Mouse (Mus musculus) heart, adult 11 months (tissue): ENCODE measurements around the gene Fgfr2.

ENCODE experiments used
- DNase-seq: peaks from one replicate; pipeline ENCODE4 v3.0.0; 2022

Fgfr2 gene

DNA sequence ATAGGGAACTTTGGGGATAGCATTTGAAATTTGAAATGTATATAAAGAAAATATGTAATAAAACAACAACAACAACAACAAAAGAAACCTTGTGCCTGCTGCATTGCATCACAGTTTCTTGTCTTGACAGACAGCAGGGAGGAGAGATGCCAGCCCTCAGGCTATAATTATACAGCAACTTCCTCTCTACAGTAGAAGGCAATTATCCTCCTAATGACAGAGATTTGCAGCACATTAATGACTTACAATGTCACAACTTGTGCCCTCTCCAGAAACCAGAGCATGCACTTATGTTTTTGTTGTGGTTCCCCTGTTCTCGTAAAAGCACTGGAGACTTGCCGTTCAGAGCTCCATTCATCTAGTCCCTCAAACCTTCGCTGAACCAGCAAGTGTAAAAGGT is 1012.8 kb downstream of the Fgfr2 start:
- no peak for DNase-seq

DNA sequence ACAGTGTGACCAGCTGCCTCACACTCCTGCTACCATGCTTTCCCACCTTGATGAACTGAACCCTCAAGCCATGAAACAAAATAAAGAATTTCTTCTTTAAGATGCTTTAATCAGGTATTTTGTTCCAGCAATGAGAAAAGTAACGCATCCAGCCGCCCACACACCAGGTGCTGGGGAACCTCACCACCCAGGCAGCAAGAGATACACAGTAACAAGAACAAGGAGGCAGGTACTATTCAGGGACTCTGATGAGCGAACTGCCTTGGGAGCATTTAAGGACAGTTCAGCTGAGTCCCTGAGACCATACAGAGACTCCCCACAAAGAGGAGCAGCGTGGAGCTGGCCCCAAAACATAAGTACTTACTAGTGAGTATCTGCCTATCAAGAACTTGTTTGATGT is 1016.3 kb downstream of the Fgfr2 start:
- peak; percentile 59 for DNase-seq

DNA sequence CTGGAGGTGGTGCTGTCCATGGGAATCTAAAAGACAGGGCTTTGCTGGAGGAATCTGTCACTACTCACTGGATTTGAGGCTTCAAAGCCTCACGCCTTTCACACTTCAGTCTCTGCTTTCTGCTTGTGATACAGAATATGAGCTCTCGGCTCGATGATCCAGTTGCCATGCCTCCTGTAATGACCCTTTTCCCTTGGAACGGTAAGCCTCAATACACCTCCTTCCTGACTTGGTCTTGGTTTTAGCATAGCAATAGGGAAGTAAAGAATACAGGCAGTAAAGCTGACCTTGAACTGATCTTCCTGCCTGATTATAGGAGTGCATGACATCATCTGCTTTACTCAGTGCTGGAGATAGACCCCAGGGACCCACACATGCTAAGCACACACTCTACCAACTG is 1017.8 kb downstream of the Fgfr2 start:
- peak; percentile 50 for DNase-seq

DNA sequence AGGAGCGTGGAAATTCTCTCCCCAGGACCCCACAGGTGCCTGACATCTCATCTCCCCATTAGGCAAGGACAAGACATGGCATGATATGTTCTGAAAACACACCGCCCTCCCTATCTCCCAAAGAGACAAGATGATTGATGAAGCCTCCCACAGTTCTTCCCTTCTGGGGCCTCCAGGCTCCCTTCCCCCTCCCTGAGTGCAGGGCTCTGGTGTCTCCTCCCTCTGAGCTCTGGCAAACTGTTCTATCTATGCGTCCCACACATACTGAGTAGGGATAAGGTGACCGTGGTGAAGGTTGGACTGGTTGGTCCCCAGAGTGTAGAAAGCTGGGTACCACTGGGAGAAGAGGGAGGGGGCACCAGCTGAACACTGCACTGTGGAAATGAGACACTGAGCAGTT is 1024.7 kb downstream of the Fgfr2 start:
- DNase-seq = peak; percentile 60

DNA sequence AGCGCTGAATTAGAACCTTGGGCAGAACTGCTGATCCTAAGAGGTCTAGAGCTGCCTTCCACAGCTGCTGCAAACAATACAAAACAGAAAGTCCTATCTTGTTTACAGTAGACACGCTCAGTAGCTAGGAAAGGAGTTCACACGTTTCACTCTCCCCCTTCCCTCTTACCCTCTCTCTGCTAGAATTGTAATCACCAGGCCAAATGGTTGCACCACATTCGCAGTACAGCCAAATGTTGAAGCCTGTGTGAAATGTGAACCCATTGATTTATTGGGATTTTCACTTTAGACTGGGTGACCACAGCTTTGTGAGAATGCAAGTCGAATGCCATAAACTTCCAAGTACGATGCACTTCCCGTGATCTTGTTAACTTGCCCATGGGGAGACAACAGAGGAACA is 1028.5 kb downstream of the Fgfr2 start:
- DNase-seq = peak; percentile 88

DNA sequence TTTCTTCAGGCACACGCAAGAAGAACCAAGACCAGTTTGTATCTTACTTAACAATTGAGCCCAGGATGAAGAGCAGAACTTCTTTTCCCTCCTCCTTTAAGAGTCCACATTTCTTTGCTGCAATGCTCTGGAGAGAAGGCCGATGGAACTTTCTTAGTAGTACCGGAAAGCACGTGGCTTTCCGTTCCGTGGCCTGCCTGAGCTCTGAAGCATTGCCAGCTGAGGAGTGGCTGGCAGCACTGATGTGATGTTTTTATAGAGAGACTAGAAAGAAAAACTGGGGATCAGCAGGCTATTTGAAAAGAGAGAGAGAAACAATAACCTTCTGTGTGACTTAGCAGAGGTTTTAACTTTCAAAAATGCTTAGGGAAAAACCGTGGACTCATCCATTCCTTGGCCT is 1031.6 kb downstream of the Fgfr2 start:
- peak; percentile 87 for DNase-seq

DNA sequence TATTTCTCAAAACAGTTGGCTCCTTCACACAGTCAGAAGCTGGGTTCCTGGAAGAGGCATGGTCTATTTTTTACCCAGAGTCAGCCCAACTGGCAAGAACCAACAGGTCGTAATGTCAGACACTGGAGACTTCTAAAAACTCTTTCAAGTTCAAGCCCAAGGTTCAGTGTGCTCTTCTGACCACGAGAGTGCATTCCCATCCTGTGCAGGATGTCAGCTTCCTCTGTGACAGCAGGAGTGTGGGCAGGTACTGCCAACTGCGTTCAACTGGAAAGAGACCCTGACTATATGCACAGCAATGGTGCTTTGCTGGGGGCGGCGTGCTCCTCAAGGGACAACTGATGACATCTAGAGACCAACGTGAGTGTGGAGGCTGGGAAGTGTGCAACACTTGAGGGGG is 1034.5 kb downstream of the Fgfr2 start:
- DNase-seq = peak; percentile 86

DNA sequence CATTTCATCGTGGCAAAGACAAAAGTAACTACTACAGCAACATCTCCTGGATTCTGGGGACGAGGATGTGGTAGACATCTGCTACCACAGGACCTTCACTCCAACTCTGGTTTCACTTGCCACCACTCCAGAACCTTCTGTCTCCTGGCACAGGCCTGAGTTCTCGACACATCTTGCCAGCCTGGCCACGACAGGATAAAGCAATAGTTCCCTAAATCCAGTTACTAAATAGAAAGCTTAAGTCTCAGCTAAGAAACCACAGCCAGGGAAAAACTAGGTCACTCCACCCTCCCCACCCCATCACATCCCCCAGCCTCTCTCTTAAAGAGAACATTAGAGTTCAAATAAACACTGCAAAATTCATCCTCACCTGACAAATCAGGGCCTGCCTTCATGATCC is 1035.0 kb downstream of the Fgfr2 start:
- DNase-seq = peak; percentile 85

DNA sequence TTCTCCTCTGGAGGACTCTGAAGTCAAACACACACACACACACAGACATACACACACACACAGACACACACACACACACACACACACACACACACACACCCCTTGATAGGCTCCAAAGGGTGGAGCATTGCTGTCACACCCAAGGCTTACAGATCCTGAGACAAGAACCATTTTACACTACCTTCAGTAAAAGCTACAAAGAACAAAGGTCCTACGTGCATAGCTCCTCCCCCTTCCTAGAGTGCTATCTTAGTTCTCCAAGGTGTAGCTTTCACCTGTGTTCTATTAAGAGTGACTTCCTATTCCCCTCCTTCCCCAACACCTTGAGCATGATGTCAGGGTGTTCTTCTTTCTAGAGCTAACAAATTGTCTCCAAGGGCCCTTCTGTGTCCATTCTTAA is 1047.3 kb downstream of the Fgfr2 start:
- DNase-seq = peak; percentile 42

DNA sequence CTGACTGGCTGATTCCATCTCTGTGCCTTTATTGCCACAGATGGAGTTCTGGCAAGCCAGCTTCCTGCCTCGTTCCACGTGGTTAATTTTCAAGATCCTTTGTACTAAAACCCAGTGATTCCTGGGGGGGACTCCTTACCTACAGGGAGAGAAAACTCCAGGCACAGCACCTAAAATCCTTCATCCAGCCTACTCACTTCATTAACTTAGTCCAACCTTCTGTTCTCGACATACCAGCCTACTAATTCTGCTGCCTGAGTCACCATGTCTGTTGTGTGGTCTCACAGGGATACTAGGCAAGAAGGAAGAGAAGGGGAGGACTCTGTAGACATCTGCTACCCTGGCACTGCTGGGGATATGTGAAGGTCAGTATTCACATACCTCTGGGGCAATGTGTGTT is 1048.6 kb downstream of the Fgfr2 start:
- DNase-seq = no peak

DNA sequence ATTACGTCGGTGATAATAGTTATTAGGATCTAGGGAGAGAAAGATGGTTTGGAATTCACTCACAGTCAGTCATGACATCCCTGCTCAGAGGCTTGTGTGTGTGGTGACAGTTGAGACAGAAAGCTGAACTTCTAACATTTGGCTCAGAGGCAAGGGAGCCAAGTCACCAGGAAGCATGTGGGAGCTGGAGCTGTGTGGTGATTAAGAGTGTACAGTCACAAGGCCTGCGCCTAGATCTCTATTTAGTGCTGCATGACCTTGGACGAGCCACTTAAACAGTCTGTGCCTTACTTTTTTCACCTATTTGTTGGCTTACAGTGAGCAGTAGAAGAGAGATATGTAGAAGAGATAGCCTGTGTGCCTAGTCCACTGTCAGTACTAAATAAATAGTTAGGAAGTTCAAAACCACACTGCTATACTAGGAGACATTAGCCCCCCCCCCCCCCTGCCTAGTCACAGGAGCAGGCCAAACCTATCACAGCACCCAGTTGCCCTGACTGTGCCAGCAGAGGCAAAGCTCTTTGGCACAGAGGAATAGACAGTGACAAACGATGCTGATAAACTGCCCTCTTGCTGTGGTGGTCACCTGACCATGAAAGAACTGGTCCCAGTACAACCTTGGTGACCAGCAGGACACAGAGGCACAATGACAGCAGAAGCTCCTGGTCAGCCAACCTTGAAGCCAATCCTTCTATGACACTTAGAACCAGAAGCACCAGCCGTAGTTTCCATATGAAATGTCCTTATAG is 1052.1 kb downstream of the Fgfr2 start:
- peak; percentile 93 for DNase-seq

DNA sequence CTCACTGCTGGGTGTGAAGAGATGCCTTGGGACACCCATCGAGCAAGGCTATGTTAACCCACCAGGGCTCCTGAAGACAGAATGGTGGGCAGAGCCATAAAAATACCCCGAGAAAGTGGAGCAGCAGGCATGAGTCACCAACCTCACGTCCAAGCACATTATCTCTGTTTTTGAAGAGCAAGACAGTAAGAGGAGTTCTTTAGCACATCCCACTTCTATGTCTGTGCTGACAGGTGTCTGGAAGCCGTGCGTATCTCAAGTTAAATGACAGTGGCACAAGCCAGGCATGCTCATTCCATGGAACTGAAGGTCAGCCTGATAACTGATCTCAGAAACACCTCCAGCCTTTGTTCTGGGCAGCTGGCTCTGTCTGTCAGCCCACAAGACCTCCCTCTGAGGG is 1055.2 kb downstream of the Fgfr2 start:
- peak; percentile 90 for DNase-seq

DNA sequence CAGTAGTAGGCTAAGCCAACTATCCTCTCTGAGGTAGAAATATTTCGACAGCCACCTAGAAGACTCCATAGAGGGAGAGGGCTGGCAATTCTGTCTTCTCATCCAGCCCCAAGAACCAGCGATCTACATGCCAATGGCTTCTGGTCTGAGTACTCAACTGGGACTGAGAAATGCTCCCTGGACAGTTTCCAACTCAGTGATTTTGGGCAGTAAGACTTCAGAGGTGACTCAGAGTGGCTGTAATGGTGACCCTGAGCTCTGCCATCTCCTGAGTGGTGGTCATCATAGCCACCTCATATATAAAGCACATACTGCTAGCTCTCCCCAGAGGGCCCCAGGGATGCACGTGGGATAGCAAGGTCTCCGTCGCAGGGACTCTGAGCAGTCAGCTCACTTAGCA is 1055.6 kb downstream of the Fgfr2 start:
- DNase-seq = no peak

DNA sequence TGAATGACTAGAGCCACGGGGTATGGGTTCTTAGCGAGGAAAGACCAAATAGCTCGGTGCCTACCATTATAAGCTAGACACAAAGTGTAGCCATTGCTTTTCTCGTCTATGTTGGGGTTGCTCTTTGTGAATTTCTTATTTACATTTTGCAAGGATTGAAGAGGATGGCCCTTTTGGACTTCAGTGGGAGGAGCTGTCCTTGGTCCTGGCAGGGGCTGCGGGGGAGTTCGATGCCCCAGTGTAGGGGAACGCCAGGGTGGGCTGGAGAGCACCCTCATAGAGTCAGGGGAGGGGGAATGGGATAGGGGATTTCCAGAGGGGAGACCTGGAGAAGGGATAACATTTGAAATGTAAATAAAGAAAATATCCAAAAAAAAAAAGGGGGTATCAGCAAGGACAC is 1063.0 kb downstream of the Fgfr2 start:
- no peak for DNase-seq

DNA sequence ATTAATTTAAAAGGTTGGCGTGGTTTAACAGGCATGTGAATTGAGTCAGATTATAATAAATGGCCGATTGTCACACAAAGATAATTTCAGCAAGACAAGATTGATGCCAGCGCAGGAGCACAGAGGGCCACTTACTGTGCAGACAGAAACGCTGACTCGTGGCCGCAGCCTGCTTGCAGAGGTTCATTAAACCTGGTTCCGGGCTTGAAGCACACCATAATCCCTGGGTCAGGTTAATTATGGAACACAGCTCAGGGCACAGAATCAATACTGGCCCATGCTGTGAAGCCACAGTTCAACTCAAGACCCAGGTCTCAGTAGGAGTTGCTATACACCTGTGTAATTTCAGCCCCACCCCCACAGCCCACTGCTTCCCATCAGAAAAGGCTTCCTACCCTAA is 1066.6 kb downstream of the Fgfr2 start:
- DNase-seq = no peak

DNA sequence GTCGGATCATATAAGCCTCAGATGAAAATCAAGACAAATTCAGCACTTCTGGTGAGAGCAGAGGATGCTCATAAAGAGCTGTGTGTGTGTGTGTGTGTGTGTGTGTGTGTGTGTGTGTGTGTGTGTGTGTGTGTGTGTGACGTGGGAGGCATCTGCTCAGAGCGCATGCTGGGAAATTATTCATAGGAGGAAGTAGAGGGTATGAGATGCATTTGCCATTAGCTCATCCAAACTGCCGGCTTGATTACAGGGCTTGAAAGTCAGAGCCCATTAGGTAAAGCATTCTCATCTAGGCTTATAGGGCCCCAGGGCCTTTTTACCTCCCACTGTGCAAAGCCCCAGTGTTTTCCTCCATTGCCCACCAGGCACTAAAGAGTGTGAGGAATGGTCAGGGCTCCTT is 1076.5 kb downstream of the Fgfr2 start:
- DNase-seq = no peak

DNA sequence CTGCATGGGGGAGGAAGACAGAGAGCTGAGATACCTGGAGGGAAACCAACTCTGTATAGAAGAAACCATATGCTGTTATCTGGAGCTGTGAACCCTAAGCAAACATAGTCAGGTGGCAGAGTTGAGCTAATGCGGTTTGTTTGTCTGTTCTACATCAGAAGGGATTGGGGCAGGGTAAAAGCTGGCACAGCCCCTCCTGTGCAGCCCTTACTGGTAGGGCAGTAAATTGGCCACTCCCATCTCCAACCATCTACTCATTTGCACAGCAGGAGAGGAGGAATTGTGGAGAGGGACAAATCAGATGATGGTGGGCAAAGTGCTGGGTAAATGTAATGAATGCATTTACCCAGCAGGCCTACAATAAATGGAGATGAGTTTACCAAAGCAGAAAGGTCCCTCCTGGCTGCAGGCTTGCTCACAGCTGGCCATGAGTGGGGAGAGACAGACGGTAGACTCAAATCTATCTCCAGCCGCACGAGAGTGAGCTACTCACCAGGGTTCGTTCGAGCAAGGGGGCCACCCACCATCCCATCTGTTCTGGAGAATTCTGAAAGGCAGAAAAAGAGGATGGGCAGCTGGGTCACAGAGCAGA is 1091.1 kb downstream of the Fgfr2 start:
- no peak for DNase-seq

DNA sequence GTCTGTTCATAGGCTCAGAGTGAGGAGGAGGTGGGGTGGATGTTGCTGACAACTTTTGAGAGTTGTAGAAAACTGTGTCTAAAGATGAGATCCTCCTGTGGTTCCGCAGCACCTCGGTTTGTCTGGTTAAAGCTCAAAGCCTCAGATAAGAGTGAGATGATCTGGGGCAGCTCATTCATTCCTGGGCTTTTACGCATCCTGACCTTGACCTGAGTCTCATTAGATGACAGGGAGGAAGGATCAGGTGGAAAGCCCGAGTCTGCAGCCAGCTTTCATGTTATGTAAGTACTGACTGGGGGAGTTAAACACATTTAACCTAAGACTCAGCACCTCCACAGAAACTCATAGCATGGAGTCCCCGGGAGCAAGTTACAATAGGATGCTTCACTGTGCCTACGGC is 1096.5 kb downstream of the Fgfr2 start:
- DNase-seq = no peak

DNA sequence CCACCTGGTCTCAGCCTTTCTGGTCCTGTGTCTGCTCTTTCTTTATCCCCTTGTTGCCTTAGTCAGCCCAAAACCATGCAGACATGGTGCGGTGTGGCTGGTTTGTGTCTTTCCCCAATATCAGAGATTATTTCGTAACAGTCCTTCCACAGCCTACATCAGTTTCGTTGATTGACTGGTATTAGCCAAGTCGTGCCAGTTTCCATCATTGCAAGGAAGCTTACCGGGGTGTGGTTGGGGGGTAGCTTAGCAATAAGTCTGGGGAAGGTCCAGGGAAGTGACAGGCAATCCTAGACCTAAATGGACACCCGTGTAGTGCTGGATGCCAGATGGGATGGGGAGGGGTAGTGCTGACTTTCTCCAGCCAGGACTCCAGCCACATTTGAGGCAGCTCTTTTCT is 1097.6 kb downstream of the Fgfr2 start:
- no peak for DNase-seq

DNA sequence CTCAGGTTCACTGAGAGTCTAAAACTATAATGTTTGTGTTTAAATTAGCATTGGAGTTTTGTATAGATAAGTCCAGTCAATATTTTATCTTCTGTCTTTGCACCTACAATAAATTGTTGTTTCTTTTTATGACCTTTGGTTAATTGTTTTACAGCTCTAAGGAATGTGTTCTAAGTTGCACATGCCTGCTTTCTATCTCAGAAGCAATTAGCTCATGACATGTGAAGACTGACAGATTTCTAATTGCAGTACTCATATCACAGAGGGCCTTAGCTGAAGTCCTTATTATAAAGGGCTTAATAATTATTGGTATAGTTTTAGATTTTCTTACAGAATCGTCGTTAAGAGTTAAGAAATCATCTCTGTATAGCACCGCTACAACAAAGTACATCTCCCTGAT is 1107.2 kb downstream of the Fgfr2 start:
- DNase-seq = no peak

DNA sequence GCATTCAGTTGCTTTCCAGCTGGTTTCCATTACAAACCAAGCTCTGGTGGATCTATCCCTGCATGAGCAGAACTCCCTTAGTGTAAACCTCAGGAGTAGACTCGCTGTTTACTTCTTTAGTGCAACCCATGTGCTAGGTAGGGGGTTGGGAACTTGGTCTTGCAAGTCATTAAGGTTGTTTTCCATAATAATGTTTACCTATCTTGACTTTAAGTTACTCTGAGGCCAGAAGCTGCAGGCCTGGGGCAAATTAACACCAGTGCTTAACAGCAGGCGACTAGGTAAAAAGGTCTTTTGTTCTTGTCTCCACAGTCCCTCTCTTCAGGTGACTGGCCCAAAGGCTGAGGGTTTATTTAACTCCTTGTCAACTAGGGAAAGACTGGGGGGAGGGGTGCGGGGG is 1108.0 kb downstream of the Fgfr2 start:
- peak; percentile 28 for DNase-seq

DNA sequence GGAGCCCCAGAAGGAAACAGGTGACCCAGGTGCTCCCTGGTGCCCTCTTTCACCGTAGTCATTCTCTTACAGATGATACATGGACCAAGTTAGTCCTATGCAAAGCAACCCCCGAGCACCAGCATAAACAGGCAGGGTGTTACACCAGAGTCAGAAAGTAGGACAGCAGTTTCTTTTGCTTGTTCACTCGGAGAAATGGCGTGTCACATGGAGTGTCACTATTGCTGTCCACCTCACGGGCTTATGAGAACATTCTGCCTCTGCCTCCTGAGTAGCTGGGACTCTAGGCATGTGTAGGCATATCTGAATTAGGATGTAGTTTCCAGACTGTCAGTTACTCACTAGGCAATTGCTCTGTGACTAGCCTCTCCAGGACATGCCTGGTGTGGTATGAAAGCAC is 1109.2 kb downstream of the Fgfr2 start:
- peak; percentile 53 for DNase-seq

DNA sequence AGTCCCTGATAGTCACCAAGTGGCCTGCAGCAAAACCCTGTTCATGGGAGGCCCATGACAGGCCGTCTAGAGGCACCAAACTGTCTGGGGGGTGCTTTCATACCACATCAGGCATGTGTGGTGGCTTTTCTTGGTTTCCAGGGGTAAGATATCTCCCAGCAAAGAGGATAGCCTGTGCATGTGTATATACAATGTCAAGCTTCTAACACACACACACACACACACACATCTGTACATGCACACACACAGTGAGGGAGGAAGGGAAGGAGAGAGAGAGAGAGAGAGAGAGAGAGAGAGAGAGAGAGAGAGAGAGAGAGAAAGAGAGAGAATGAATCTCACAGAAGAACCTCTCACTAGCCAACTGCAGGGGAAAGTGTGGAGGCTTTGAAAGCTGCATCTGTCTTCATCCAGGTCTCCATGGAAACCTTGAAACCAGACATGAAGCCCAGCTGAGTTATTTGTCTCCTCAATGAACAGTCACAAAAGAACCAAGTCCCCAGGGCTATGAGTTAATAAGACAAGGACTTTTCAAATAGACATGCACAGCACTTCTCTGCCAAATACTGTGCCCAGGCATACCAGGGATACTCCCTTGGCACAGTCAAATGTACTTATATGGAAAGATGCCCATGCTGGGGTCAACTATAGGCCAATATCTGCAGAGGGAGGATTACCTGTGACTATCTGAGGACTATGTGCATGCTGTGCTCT is 1110.0 kb downstream of the Fgfr2 start:
- peak; percentile 41 for DNase-seq

DNA sequence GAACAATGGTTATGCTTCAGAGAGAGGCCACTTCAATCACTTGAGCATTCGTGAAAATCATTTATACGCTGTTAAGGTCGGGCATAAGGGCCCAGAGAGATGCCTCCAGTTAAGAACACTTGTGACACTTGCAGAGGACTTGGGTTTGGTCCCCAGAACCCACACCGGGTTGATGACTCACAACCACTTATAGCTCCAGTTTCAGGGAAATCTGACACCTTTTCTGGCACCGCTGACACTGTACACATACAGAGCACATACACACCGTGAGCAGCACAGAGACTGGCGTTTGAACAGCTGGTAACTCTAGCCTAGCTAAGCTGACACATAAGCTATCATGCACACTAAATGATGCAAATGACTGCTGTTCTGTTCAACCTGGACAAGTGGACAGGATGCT is 1114.1 kb downstream of the Fgfr2 start:
- peak; percentile 64 for DNase-seq
